Mouse (Mus musculus): ENCODE measurements around the gene Dennd1a.

The Dennd1a gene

GRCm38 (mm10) chr2:38051485-38052085 is 235.6 kb downstream of the Dennd1a start:
- DNase-seq (ENCODE audit: extremely low spot score, low spot score) = no peak

DNA sequence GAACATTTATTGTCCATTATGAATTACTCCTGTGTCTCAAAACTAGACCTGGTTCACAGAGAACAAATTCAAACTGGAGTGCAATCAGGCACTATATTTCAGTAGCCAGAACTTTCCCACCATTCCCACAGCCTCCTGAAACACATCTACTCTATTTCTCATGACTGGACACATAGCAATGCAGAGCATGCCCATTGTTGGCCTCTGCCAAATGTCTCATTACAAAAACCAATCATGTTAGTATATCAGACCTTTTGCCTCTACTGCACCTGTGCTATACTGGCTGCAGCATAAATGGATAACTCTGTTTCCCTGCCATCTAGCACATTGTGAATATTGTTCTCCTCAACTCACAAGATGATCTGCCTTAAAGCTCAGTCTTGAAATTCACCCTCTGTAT is 238.2 kb downstream of the Dennd1a start:
- no peak for DNase-seq (ENCODE audit: extremely low spot score, low spot score)

GRCm38 (mm10) chr2:38045286-38045685 is 241.9 kb downstream of the Dennd1a start:
- DNase-seq (ENCODE audit: extremely low spot score, low spot score) = no peak

GRCm38 (mm10) chr2:38040845-38041244 is 246.3 kb downstream of the Dennd1a start:
- DNase-seq (ENCODE audit: extremely low spot score, low spot score) = no peak

- DNase-seq (ENCODE audit: extremely low spot score, low spot score) = no peak
These were observed 247.6 kb downstream of the Dennd1a start for GRCm38 (mm10) chr2:38039621-38040020.

GRCm38 (mm10) chr2:38028317-38028716 is 258.9 kb downstream of the Dennd1a start:
- DNase-seq (ENCODE audit: extremely low spot score, low spot score) = no peak

DNA sequence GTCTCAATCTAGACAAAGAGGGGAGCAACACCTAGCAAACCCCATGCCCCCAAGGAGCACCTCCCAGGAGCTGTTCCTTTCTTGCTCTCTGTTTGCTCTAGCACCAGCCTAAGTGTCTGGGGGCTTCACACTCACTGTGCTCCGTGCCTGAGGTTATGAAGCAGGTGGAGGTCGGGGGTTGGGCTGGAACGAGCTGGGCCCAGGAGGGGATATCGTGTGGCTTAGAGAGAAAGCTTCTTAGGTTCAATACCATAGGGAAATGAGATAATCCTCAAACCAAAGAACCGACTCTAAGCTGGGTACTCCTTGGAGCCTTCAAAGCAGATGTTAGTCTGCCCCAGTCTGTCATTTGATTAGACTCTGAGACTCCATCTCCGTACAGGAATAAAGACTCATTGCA is 261.6 kb downstream of the Dennd1a start:
- no peak for DNase-seq (ENCODE audit: extremely low spot score, low spot score)

DNA sequence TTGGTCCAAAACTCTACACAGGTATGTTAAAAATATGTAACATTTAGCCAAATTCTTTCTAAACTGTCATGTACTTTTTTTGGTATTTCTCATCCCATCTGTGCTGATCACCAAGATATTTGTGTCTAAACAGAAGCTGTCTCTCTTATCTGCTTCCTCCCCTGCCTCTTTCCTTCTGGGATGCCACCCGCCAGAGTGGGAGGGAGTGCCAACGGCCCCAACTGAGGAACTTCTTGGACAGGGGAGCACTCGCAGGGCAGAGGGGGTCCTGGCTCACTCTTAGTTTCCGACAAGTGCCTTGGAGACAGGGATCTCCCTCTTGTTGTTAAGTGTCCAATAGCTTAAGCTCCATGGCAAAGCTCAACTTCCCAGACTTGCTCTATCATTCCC is 263.5 kb downstream of the Dennd1a start:
- DNase-seq (ENCODE audit: extremely low spot score, low spot score) = no peak

GRCm38 (mm10) chr2:38023054-38023740 is 264.0 kb downstream of the Dennd1a start:
- no peak for DNase-seq (ENCODE audit: extremely low spot score, low spot score)

GRCm38 (mm10) chr2:38021166-38021565 is 266.0 kb downstream of the Dennd1a start:
- no peak for DNase-seq (ENCODE audit: extremely low spot score, low spot score)

DNA sequence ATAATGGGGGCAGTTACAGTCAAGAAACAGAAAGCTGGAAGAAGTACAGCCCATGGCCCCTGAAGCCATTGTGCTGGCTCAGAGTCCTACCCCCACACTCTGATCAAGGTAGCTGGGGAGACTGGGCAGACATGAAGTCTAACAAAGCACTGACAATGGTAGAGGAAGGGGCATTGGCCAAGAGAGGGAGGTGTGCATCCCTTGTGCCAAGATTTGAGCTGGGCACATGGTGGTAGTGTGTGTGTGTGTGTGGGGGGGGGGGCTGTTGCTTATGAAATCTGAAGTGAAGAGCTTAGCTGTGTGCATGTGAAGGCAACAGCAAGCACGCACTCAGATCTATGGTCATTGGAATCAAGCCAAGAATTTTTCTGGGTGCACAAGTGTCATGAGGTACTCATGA is 272.5 kb downstream of the Dennd1a start:
- DNase-seq (ENCODE audit: extremely low spot score, low spot score) = no peak

DNA sequence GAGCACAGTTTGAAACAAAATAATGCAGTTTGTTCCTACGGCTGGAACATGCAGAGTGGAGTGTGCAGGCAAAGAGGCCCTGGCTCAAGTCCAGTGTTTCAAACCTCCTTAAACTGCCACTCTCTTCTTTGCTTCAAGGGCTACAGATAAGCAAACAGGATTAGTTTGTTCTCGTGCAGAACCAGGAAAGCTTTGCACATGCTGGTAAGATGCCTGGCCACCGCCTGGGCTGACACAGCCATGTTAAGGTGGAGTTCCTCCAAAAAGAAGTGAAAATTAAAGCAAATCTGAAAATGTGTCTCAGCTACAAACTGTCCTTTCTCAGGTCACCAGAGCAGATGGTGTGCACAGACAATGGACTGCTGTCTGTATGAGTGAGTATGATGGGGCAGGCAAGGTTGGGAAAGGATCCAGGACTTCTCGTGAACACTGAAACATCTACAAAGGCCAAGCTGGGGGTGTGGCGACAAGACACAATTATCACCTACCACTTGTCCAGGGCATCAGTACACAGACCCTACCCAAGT is 273.3 kb downstream of the Dennd1a start:
- DNase-seq (ENCODE audit: extremely low spot score, low spot score) = no peak

GRCm38 (mm10) chr2:38007238-38007637 is 280.0 kb downstream of the Dennd1a start:
- DNase-seq (ENCODE audit: extremely low spot score, low spot score) = no peak

GRCm38 (mm10) chr2:38003183-38003680 is 284.0 kb downstream of the Dennd1a start:
- DNase-seq (ENCODE audit: extremely low spot score, low spot score) = no peak

- no peak for DNase-seq (ENCODE audit: extremely low spot score, low spot score)
These were observed 286.2 kb downstream of the Dennd1a start for GRCm38 (mm10) chr2:38001004-38001403.

GRCm38 (mm10) chr2:37997966-37998365 is 289.2 kb downstream of the Dennd1a start:
- no peak for DNase-seq (ENCODE audit: extremely low spot score, low spot score)

GRCm38 (mm10) chr2:37989091-37989490 is 298.1 kb downstream of the Dennd1a start:
- no peak for DNase-seq (ENCODE audit: extremely low spot score, low spot score)

DNA sequence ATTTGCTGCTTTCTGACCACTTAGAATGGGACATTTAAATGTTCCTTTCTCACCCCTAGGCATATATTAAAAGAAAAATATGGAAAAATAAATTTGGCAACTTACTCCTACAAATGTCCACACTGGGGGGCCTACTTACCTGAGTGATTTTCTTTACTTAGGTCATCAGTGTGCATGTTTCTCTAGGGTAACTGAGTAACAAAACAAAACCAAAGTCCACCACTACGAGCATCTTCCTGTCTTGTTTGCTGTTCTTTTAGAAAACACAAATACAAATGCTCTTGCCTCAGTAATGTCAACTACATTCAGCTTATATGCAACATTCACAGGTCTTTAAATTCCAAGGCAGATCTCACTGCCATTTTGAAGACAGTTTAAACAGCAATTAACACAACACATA is 298.9 kb downstream of the Dennd1a start:
- no peak for DNase-seq (ENCODE audit: extremely low spot score, low spot score)

DNA sequence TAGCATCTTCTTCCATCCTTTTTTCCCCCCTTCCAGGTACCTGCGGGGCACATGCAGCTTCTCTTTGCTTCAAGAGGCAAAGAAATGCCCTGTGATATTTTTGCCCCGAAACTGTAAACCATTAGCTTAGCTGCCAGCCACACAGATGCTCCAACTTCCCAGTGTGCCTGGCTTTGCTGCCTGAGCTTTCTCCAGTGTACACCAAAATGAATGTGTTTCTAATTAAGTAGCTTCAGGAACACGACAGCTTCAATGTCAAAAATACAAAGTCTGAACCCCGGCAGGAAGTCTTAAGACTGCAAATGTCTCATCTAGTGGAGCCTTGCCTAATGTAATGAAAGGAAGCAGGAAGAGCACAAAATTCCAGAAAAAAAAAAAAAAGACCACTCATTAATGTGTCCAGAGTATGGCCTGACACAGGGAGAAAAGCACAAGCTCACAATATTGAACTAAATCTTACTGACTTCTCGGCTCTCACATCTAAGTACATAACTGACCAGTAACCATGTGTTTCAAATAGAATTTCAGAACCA is 301.4 kb downstream of the Dennd1a start:
- DNase-seq (ENCODE audit: extremely low spot score, low spot score) = no peak

DNA sequence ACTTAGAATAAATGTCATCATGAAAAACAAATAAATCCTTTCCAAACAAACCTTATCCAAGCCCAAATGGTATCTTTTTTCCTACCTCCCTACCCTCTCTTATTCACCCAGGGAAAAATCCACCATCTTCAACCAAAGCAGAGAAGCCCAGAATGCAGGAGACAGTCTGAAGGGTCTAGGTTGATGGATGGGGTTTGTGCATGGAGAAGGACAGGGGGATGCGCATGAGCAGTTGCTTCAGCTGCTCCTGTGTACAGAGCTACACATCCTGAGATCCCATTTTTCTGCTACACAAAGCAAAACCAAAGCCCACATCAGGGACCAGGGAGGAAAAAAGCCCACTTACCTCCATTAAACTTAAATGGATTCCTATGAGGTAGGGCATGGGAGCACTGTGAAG is 304.5 kb downstream of the Dennd1a start:
- no peak for DNase-seq (ENCODE audit: extremely low spot score, low spot score)

DNA sequence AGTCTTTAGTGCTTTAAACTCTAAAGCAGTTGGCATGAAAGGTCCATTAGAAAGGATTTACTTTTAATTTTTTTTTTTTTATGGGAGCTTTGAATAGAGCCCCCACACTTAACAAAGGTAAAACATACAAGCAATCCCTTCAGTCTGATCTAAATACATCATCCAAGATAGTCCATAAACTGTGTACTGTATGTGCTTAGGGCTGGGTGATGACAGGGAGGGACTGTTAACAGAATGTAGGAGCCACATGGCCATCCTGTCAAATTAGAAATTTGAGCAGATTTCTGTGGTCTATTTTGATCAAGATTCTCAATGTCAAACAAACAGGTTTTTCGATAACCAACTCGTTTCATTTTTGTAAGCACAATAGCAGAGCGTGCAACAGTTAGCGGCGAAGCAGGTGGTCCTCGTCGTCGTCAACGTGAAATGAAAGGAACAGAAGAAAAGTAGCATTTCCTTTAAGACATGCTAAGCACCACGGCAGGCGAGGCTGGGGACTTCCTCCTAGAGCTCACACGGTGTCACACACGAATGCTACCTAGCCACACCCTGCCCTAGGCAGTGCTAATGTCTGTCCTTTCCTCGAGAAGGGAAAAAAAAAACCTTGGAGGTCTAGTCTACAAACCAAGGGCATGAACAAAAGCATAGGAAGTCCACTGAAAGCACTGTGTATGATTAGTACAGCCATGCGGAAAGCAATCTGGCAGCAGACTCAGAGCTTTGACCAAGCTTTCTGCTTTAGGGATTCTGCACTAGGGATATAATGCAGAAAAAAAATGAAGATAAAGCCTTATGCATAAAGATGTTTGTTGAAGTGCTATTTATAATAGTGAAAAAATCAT is 305.4 kb downstream of the Dennd1a start:
- DNase-seq (ENCODE audit: extremely low spot score, low spot score) = no peak

GRCm38 (mm10) chr2:37974201-37974600 is 313.0 kb downstream of the Dennd1a start:
- no peak for DNase-seq (ENCODE audit: extremely low spot score, low spot score)

All from neural tube, embryonic 10.5 days (tissue).